Mouse (Mus musculus) NIH3T3 (cell line): ENCODE measurements at regions not wholly inside any gene's neighbourhood (a gene's known extent, or its start where the extent isn't known, plus 50 kb on each side); places are given as distances from the start of the nearest gene placed in this dataset.

Source experiments
- DNase-seq: peaks from one replicate; pipeline ENCODE4 v3.0.0-alpha.2; 2012; ENCODE audit warnings: low read depth

DNA sequence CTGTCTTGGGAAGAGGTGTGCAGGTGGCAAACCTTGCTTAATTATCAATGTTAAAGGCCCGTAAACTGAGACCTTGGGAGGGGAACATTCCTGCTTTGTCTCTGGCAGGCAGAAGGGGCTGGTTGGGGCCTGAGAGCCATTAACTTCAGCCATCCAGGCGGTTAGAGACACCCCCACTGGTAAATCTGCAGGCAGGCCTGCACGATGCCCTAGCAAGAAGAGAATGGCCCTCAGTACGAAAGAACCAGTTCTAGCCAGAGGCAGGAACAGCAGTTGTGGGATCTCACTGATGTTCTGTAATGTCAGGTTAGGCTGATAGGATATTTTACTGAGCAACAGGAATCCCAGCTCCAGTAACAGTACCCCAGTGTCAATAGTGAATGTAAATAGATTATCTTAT lies 70.5 kb downstream of the Apip start:
- DNase-seq, result no peak

DNA sequence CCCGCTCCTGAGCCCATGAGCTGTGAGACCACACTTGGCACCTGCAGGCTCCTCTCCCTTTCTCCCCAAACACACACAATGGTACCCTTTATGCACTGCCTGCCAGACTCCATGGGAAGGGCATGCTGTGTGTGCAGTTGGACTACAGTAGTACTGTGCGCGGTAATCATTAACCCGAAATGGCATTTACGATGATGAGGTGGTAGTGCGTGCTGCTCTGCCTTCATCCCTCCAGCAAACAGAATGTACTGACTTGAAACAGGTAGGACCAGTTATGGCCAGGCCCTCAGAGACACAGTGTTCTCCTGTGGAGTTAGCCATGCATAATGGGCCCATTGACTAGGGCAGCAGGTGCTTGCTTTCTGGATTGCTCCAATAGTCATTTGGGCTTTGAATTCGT lies 70.9 kb downstream of the Apip start:
- no peak for DNase-seq

DNA sequence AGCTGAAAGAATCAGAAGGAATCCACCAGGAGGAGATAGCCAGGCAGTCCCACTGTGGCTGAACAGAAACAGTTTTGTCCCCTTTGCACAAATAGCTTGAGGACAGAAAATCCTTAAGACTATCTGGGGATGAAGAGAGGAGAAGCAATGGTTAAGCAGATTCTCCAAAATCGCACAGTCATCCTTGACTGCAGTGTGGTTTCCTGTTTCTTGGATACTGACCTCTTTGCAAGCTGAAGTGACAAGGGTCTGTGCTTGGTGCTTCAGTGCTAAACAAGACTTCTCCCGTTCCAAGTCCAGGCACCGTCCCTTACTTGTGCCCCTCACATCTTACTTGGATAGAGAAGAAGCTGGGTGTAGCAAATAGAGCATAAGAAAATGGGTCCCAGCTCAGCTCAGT lies 71.6 kb downstream of the Apip start:
- no peak for DNase-seq

DNA sequence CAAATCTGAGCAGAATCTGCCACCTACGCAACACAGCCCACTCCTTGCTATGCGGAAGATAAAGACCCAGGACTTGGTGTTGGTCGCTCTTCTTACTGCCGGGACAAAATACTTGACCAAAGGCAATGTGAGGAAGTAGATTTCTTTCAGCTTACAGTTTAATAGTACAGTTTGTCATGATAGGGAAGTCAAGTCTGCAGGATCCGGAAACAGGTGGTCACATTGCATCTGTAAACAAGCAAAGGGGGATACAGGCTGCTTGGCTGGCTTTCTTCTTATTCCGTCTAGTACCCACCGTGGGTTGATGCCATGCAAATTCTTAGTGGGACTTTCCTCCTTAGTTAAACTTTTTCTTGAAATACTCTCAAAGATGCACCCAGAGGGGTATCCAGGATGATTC lies 72.7 kb downstream of the Apip start:
- no peak for DNase-seq

DNA sequence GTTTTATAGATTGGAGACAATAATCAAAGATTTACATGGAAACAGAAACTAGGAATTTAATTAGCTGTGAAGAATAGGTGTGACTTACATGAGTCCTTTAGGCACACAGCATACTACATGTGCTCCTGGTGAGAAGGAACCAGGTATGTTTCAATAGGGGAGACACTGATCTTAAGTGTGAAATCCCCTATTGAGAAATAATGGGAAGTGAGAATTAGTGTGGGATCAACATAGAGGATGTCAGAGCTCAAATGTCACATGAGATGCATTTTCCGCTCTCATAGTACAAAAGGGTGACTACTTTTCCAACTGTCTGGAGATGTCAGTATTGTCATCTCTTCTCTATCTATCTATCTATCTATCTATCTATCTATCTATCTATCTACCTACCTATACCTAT lies 79.8 kb downstream of the Apip start:
- no peak for DNase-seq

DNA sequence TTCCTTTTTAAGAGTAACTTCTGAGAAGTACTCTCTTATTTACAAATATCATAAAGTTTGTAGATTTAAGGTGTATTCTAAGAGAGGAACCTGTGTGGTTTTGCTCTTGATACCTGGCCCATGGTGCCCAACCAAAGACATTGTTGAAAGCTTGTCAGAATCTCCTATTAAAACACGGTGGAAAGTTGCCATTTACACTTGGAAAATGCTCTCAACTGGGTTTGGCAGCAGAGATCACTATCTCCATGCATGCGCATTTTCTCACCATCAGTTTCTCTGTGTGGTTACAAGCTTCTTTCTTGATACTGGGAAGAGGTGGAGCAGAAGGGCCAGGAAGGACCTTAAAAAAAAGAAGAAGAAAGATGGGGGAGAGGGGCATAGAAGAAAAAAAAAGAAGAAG lies 94.3 kb downstream of the Apip start:
- no peak for DNase-seq

DNA sequence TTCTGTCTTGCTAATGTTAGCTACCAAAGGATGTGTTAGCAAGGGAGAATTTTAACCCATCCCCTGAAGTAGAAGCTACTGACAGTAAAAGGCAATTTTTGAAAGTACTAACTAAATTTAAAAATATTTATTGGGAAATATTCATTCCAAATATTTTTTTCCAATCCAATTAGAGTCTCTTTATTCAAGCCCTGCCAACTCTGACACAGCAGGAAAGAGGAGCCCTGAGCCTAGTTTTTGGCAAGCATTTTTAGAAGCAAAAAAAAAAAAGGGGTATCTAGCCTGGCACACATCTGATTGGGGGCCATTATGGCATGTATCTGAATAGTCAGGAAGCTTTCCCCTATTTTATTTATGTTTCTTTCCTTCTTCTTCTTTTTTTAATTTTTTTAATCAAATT lies 94.8 kb downstream of the Apip start:
- no peak for DNase-seq

DNA sequence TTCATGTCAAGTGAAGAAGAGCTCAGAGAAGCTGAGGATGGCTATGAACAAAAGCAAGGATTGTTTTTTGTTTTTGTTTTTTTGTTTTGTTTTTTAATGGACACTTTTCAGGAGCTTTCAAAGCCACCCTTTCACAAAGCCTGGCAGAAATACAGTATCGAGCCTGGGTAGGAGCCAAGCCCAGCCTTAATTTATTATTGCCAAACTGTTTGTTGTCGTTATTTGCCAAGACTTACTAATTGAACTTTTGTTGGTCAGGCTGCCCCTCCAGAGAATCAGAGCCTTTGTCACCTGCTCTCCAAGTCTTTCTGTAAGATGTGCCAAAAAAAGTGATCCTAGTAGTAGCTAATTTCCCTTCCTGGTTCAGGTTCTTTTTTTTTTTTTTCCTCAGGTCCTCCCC lies 103.9 kb downstream of the Apip start:
- DNase-seq, result no peak

DNA sequence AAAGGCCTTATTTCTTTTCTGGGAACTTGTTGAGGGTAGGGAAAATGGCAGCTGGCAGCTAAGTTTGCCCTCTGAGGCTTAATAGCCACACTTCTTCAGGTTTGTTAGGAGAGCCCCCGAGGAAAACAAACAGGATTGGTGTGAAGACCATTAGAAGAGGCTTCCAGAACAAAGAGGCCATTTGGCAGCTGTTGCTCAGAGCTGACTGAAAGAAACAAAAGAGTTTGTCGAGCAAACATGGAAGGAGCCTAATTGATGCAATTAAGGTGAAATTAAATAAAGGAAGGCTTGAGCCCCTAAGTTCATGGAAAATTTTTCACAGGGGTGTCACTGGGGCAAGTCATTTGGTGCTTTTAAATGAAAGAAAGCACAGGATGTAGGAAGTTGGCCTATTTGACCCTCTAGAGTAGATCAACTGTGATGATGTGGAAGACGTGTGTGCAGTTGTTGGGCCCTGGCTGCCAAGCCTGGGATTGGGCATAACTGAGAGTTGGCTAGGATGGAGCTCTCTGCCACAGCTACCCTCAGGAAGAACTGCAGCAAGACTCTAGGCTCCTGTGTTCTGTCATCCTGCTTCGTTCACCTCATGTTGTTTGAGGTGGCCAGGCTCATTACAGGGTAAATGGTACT lies 106.9 kb downstream of the Apip start:
- no peak for DNase-seq

DNA sequence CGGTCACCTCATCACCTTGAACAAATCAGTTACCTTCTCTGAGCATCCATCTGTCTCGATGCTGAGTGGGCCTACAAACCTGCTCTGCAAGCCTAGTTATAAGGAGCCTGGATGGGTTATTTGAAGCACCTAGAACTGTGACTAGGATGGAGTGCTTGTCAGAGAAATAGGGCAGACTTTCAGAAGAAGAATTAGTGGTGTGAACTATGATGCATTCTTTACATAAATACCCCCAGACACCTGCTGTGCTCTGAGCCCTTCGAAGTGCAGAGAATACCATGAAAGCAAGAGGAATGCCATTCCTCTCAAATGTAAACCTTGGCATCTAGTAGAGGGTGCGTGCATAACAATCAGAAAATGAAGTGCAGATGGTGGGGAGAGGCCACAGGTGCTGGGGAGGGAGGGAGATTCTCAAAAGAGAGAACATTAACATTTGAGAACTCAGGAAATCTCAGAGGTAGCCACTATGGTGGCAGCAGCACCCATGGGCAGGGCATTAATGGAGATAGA lies 113.3 kb downstream of the Apip start:
- no peak for DNase-seq

DNA sequence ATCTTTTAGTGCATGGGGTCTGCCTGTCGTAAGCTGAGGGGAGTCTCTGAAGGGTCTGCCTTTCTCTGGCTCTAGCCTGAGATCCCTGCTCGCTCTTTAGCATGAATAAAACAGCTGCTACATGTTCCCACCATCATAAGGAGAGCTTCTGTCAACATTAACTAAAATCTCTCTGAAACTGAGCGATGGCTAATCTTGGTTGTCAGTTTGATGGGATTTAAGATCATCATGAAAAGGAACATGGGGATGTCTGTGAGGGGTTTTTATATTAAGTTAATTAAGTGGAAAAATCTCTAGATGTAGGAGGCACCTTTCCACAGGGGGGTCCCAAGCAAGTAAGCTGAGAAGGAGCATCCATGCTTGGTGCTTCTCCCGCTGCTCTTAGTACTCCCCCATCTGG lies 110.5 kb downstream of the Ehf start:
- DNase-seq, result no peak

DNA sequence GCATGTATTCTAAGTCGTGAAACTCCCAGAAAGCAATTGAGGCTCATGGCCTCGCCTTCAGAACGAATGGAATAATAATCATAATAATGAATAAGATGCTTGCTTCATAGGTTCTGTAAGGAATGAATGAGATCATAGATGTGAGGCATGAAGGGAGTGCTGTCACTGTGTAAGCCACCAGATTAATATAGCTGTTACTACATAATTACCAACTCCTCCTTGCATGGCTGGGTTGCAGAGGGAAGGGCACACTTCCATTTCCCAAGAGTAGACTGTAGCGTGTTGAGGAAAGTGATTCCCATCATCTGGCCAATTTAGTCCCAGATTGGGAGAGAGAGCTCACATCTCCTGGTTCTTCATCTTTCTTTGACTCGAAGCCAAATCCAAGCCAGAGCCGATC lies 102.8 kb downstream of the Ehf start:
- DNase-seq, result no peak

DNA sequence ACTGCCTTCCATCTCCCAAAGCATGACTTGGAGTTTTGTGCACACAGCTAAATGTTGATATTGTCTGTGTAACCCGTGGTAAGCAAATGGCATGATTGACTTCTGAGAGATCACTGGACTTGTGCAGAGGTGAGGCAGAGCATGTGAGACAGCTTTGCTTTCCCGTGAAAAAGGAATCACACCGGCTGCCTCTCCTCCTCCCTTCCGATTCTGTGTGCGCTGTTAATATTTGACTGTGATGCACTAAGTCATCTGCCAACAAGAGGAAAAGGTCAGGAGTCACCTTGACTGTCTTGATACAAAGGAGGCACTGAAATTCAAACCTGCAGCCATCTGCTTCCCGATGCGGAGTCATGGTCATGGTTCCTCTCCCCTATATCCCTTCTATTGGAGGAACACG lies 98.0 kb downstream of the Ehf start:
- no peak for DNase-seq

DNA sequence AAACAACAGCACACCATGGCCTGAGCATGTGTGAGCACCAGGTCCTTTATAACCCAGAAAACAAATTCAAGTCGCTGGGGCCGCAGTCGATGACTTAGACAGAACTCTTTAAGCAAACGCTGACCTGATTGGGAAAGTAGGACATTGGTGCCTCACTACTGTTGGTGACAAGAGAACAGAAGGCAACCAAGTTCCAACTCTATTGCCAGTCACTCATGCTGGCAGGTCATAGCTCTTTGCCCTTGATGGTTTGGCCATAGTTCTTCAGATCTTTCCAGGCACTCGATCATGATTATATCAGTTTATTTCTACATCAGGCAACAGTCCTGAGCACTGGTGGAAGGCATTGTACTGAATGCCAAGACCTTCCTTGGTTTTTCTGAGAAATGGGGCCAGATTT lies 94.7 kb downstream of the Ehf start:
- DNase-seq, result no peak

DNA sequence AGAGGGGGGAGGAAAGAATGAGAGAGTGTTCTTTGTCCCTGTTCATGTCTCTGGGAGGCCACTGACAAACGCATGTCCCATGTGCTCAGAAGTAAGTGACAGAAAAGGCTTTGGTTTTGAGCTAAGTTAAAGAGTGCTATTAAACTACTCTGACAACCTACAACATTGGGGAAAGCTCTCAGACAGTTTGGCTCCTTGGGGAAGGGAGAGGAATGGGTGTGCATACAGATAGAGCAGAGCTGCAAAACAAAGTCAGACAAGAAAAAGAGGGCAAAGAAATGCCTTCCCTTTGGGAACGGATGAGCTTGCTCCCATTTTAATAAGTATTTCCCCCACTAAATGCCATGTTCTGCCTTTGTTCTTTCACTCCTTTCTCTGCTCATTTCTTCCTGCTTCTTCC lies 94.0 kb downstream of the Ehf start:
- DNase-seq, result no peak

DNA sequence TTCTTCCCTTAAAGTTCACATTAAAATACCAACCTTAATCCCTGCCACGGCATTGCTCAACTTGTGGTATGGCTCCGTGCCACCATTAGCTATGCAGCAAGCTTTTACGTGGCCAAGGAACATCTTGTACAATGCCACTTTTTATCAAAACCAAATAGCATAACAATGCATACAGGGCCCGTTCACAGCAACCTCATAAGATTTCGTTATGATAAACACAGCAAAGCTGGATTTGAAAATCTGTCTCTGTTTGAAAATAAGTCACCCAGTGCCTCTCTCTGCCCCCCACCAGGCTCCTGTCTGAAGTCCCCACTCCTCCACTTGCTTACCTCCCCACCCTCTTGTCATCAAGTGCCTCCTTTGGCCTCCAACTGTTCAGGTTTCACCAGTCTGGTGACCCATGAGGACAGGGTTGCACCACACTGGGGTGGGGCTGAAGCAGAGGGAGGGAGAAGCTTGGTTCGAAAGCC lies 93.5 kb downstream of the Ehf start:
- DNase-seq, result peak; percentile 83

DNA sequence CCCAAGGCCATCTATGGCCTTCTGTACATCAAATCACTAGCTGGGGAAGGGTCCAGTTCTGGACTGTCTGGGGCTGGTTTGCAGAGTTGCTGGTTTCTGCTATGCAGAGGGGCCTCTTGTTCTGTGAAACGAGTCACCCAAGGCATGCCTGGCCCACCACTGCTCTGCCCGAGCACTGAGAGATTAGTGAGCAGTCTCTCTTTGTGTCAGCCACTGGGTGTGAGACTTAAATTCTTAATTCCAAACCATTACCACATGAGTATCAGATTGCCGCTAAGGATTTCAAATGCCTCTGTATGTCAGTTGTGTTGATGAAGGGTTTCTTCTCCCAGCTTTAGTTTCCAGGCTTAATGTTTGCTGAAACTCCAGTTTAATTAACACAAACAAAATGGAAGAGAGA lies 91.9 kb downstream of the Ehf start:
- no peak for DNase-seq
